Mouse (Mus musculus) layer of hippocampus, adult 8-10 months (tissue): ENCODE data around the gene Tpx2. TPM values are rescaled to one million over a fixed set of nuclear protein-coding genes. Genes with fewer than 3 reads are reported as not detected.

ENCODE experiments used
- DNase-seq, 2 experiments: peaks; one replicate each; pipeline ENCODE4 v3.0.0; 2022; ENCODE audit warnings: low spot score in 2 of 2
- total RNA-seq, 4 experiments: library from RNA; stranded (reverse); gene quantifications; 2 replicates each; pipeline ENCODE4 v1.2.4; 2022

Gene Tpx2
- total RNA-seq, 4 experiments from 2014 or later, result 1.2 to 2.3 (median 1.7) TPM

DNA sequence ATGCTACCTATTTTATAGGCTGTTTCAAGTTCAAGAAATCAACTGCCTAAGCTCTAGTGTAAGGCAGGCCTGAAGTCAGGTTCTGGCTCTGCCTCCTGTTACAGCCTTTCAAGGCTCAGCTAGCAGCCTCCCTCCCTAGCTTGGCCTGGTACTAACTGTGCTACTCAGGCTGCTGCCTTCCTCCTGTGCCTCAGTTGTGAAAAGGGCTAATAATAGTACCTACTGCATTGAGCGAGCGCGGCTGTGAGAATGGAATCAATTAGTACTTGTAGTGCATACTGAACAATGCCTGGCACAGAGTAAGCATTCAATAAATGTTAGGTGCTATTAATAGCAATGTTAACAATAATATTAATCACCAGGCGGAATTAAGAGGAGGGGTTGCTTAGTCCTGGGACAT lies 27.8 kb upstream of the Tpx2 start:
- peak; percentile 49 to 56 for DNase-seq

DNA sequence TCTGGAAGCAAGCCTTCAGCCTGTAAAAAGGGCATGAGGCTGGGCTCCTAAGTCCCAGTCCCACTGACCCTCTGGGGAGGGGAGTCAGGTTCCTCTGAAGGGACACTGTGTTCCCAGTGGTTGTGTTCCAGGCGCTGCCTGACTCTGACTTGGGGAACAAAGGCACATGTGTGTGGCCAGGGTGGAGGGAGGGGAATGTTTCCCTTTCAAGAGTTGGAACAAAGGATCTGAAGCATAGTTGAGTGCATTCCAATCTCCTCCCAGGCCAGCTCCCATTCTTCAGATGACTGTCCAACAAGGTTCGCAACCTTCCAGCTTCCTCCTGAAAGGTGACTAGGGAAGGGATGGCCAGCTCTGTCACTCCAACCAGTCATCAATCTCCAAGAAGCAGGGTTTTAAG lies 27.4 kb upstream of the Tpx2 start:
- peak; percentile 59 to 72 for DNase-seq

DNA sequence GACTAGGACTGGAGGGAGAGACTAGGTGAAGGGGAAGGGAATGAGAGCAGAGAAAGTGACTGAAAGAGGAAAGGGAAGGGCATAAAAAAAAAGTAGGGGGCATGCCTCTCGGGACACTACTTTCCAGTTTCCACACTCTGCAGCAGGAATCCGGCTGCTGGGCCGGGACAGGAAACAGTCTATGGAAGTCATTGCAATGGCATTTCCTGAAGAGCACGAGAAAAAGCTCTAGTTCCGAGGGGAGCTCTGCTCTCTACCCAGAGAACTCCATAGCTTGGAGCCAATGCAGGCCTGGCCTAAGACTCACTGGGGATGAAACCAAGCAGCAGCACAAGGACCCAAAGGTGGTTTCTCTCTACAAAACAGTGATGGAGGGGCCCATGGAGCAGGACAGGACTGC lies 26.7 kb upstream of the Tpx2 start:
- DNase-seq, result no peak

DNA sequence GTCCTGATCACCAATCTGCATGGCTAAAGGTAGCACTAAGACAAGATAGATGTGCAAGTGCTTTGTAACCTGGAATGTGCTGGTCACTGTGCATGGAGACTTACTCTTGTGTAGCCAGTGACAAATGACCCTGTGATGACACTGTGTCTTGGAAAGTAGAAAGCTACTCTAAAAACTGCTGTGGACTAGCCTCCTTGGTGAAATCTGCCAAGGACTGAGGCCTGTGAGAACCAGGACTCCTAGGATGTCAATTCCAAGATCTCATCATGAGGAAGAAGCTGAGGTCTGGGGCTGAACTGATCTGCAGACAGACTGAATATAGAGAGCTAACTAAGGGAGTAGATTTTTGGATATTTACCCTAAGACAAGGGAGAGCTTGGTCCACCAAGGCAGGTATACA lies 26.2 kb upstream of the Tpx2 start:
- no peak for DNase-seq

- DNase-seq, result no peak
Measured at GRCm38 (mm10) chr2:152823770-152824169, 24.0 kb upstream of the Tpx2 start.

GRCm38 (mm10) chr2:152824438-152825167 lies 23.2 kb upstream of the Tpx2 start:
- no peak for DNase-seq

GRCm38 (mm10) chr2:152825168-152825697 lies 22.5 kb upstream of the Tpx2 start:
- no peak for DNase-seq

GRCm38 (mm10) chr2:152825713-152826112 lies 22.1 kb upstream of the Tpx2 start:
- DNase-seq, result no peak

GRCm38 (mm10) chr2:152826481-152826880 lies 21.3 kb upstream of the Tpx2 start:
- DNase-seq, result no peak

DNA sequence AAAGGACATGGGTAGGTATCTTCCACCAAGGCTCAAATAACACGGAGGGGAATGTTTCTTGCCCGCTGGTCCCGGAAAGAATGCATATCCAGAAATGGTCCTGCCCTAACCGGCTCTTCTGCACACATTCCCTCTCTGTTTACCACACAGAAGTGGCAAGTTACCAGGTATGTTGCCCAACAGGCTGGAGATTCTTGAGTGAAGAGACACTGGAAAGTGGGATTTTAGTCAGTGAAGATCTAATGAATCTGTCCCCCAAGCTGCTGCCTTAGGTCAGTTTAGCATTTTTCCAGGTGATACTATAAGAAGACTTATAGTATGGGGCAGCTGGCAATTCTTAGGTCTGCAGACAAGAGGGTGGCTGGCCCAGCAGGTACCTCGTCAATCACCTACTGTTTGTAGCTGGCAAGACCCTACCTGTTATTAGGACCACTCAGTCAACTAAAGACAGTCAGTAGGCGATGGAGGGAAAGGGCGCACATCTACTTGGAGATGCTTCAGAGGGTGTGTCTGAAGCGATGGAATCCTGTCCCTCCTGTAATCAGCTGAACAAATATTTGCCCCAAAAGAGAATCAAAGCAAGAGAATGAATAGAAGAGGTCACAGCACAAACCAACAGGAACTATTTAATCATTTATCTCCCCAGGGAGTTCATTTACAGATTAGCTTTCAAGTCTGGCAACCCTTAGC lies 20.3 kb upstream of the Tpx2 start:
- DNase-seq, result no peak

DNA sequence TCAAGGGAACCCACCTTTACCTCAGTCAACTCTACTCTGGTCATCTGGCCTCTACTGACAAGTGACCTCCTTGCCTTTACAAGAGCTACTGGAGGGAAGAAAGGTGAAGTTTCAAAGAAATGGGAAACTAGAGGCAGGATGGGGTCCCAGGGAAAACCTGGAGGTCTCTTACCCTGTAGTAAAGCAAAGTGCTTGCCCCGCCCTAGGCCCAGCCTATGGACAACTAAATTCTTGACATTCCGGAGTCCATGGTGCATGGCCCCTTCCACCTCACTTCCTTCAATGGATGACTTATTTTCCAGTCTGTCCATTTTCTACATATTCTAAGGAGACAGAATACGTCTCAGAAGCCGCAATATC lies 19.8 kb upstream of the Tpx2 start:
- no peak for DNase-seq

DNA sequence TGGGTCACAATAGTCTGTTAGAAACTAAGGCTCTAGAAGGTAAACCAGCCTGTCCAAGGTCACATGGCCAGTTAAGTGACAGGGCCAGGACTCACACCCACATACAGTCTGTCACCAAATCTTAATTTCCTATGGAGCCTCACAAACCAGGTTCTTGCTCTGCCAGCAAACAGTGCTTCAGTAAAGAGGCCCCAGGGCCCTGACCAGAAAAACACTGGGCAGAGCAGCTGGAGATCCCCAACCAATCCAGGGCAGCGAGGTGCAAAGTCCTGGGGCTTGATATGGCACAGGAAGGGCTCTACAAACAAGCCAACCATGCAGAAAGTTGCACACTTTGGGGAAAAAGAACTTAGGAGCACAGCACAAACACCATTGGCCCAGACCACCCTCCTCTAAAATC lies 19.2 kb upstream of the Tpx2 start:
- no peak for DNase-seq

GRCm38 (mm10) chr2:152829367-152829881 lies 18.3 kb upstream of the Tpx2 start:
- peak in 1 of 2 experiments; percentile 46 for DNase-seq

GRCm38 (mm10) chr2:152830021-152830921 lies 17.5 kb upstream of the Tpx2 start:
- DNase-seq, result peak; percentile 82 to 85

DNA sequence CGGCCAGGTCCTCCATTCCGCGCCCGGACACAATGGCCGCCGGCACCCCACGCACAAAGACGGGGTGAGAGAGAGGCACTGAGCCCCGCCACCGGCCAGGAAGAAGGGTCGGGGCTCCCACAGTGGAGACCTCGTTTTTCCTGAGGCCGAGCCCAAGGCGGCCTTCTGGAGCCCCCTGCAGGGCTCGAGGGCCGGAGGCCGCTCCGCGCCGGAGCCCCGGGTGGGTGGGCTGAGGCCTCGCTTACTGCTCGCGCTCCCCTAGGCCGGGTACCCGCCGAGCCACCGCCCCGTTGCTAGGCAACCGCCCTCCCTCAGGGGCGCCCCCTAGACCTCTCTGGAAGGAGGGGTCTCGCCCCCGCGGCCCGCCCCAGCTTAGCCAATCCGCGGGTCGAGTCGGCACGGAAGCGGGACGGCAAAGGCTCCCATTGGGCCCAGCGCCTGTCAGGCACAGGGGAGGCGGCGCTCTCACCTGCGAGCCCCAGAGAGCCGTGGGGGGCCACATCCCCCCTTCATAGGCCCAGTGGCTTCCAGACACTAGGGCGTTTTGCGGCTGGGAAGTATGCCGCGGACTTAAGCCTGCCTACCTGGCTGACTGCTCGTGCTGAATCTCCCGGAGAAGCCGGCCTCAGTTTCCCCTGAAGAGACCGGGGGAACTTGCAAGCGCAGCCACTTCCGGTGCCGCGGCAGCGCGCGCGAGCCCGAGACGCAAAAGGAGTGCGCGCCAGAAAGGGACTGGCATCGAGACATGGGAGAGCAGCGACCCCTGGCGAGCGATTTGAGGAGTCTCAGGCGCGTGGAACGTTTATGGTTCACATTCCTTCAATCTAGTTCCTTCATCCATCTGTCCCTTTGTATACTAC lies 16.5 kb upstream of the Tpx2 start, which contains the start of gene Bcl2l1:
Gene Bcl2l1, minus strand, starts transcription at position 710 of the 860 bp plus-strand sequence.
- DNase-seq, result peak; percentile 96 to 98

GRCm38 (mm10) chr2:152839256-152839655 lies 8.5 kb upstream of the Tpx2 start:
- no peak for DNase-seq

GRCm38 (mm10) chr2:152842741-152843140 lies 5.0 kb upstream of the Tpx2 start:
- no peak for DNase-seq

- no peak for DNase-seq
Measured at GRCm38 (mm10) chr2:152847057-152847814, 528 bp upstream of the Tpx2 start.

GRCm38 (mm10) chr2:152848466-152848865 lies 702 bp downstream of the Tpx2 start:
- no peak for DNase-seq

DNA sequence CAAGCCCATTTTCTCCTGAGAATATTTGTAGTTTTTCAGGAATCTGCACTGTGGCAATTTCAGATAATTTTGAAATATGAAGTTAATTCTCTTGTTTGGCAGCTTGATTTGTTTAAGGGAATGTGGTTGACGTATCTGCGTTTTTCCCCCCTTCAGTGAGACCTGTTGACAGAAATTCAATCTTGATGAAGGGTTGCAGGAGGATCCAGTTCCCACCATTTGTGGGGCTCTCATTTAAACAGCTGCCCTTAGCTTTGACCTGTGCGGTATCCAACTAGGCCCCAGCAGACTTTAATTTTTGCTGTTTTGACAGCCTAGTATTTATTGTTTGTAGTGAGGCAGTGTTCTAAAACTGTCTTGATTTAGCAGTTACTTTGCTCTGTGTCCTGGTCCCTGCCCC lies 11.7 kb downstream of the Tpx2 start:
- DNase-seq, result no peak
